Mouse (Mus musculus): Measurements from ENCODE around the gene Primpol. TPM values are rescaled to one million over a fixed set of nuclear protein-coding genes. Genes with fewer than 3 reads are reported as not detected.

The Primpol gene
- total RNA-seq (2014; rRNA removed): 4.1 and 4.6 TPM in 2 replicates
- polyA plus RNA-seq (2012; rRNA removed): 0.55 and 0.63 TPM in 2 replicates

DNA sequence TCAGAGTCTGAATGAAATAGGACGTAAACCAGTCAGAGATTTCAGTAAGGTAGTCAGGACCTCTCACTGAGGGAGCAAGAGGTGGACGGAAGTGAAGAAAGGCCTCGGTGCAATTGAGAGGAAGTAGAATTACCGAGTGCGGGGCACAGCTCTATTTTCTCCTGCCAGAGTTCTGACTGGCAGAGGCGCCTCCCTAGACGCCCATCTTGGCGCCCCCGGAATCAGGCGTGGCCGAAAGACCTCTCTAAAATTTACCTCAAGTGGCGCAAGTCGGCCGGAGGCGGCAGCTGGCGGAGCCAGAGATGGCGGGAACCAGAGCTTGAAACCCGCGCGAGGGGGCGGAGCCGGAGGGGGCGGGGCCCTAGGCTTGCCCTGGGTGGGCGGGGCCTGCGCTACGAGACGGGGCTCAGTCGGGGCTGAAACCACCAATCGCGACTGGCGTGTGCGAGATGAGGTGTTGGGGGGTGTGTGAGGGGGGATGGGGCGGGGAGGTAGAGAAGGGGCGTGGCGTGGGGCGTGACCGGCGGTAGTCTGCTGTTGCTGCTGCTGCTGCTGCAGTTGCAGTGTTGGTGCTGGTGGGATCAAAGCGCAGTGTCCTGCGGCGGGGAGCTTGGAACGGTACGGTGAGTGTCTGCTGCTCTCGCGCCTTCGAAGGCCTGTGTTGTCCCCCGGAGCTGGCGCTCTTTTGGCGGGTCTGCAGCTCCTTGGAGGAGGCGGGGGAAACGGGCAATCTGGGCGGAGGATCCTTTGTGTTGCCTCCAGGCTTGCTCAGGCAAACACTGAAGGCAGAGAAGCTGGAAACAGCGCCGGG, at the start of gene Primpol, which contains the start of gene Casp3:
TSS of gene Primpol (minus strand) at position 334 of the 811 bp plus-strand sequence.
TSS of gene Casp3 (plus strand) at position 413 of the 811 bp plus-strand sequence.
- peaks cover 10% of the 10 kb centered on the region; the same call in 1 of the 2 replicates for H3K4me1 ChIP-seq (ENCODE audit: control insufficient read depth, insufficient read depth, low read length)
- under 1% methylated on average over 54 of the region's 54 CpGs for WGBS

DNA sequence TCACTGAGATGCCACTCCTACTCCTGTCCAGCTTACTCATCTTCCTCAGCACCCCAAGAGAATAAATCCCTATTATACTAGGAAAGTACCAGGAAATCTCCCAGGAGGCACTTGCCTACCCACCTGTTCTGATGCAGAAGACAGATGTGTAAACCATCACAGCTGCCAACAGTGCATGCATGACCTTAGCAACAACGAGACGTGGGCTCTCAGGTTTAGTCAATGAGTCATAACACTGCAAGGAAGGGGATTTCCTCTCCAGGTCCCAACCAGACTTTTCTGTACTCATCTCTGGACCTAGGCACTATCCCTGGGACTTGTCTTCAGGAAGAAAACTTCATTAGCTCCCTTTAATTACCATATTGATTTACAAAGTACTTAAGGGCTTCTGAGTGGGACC, 38.9 kb upstream of the Primpol start:
- DNase-seq (ENCODE audit: extremely low read depth, low read depth, low spot score): no peak
- H3K27me3 ChIP-seq (ENCODE audit: control insufficient read depth, insufficient read depth, low read length): no peaks in the 10 kb centered on the region
- no peak overlapping the region for H3K4me3 ChIP-seq (ENCODE audit: insufficient read depth, low read depth, low read length)
- 75% methylated on average over 2 of the region's 2 CpGs for WGBS
- H3K79me2 ChIP-seq (ENCODE audit: control insufficient read depth, insufficient read depth, low read length): no peaks in the 10 kb centered on the region
- no peak overlapping the region for H3K9ac ChIP-seq (ENCODE audit: low read depth, low read length)
- H3K4me1 ChIP-seq (ENCODE audit: control insufficient read depth, insufficient read depth, low read length): 0 out of 2 replicates have a peak, but pooled peaks cover 1% of the 10 kb centered on the region
- TF ChIP-seq POLR2A (IDR thresholded peaks at IDR 0.05; ENCODE audit: extremely low read depth, insufficient read depth, low read length): no peak
- H3K27ac ChIP-seq (replicated peaks; ENCODE audit: insufficient read depth, low read depth, low read length): no peak overlapping the region
- H3K36me3 ChIP-seq (ENCODE audit: control insufficient read depth, insufficient read depth, low read length): no peaks in the 10 kb centered on the region

More for the DNA sequence above, at the start of gene Primpol, which contains the start of gene Casp3:
- Histone ChIP-seq H3K9ac (ENCODE audit: low read depth, low read length) (peak within 1 kb of the TSS; percentile 85), H3K36me3 (ENCODE audit: control insufficient read depth, insufficient read depth, low read length) (no peaks in the 10 kb centered on the region), H3K27ac (replicated peaks; ENCODE audit: insufficient read depth, low read depth, low read length) (peak within 1 kb of the TSS; percentile 70), H3K79me2 (ENCODE audit: control insufficient read depth, insufficient read depth, low read length) (peaks cover 11% of the 10 kb centered on the region; the same call in 1 of the 2 replicates), H3K27me3 (ENCODE audit: control insufficient read depth, insufficient read depth, low read length) (no peaks in the 10 kb centered on the region), H3K4me3 (ENCODE audit: insufficient read depth, low read depth, low read length) (peak within 1 kb of the TSS; percentile 79)
- peak; percentile 85 for DNase-seq (ENCODE audit: extremely low read depth, low read depth, low spot score)
- no peak for TF ChIP-seq CTCF (IDR thresholded peaks at IDR 0.05; ENCODE audit: low read depth, low read length)
- TF ChIP-seq POLR2A (IDR thresholded peaks at IDR 0.05; ENCODE audit: extremely low read depth, insufficient read depth, low read length): peak; percentile 96

- no peak for DNase-seq (ENCODE audit: extremely low read depth, low read depth, low spot score)
- Histone ChIP-seq H3K9ac (ENCODE audit: low read depth, low read length) (no peak overlapping the region), H3K4me1 (ENCODE audit: control insufficient read depth, insufficient read depth, low read length) (0 out of 2 replicates have a peak, but pooled peaks cover 1% of the 10 kb centered on the region), H3K4me3 (ENCODE audit: insufficient read depth, low read depth, low read length) (no peak overlapping the region), H3K27me3 (ENCODE audit: control insufficient read depth, insufficient read depth, low read length) (no peaks in the 10 kb centered on the region), H3K27ac (replicated peaks; ENCODE audit: insufficient read depth, low read depth, low read length) (no peak overlapping the region), H3K79me2 (ENCODE audit: control insufficient read depth, insufficient read depth, low read length) (no peaks in the 10 kb centered on the region), H3K36me3 (ENCODE audit: control insufficient read depth, insufficient read depth, low read length) (no peaks in the 10 kb centered on the region)
- TF ChIP-seq POLR2A (IDR thresholded peaks at IDR 0.05; ENCODE audit: extremely low read depth, insufficient read depth, low read length) (no peak), CTCF (IDR thresholded peaks at IDR 0.05; ENCODE audit: low read depth, low read length) (no peak)
- WGBS: 75% methylated on average over 9 of the region's 9 CpGs
Measured at GRCm38 (mm10) chr8:46651872-46652271, 34.9 kb upstream of the Primpol start.

GRCm38 (mm10) chr8:46648421-46648820, 31.4 kb upstream of the Primpol start:
- 68% methylated on average over 4 of the region's 4 CpGs for WGBS
- 0 out of 2 replicates have a peak, but pooled peaks cover 1% of the 10 kb centered on the region for H3K4me1 ChIP-seq (ENCODE audit: control insufficient read depth, insufficient read depth, low read length)
- peak; percentile 17 for DNase-seq (ENCODE audit: extremely low read depth, low read depth, low spot score)
- H3K27ac ChIP-seq (replicated peaks; ENCODE audit: insufficient read depth, low read depth, low read length): no peak overlapping the region
- TF ChIP-seq POLR2A (IDR thresholded peaks at IDR 0.05; ENCODE audit: extremely low read depth, insufficient read depth, low read length) (no peak), CTCF (IDR thresholded peaks at IDR 0.05; ENCODE audit: low read depth, low read length) (no peak)
- H3K36me3 ChIP-seq (ENCODE audit: control insufficient read depth, insufficient read depth, low read length): no peaks in the 10 kb centered on the region
- no peaks in the 10 kb centered on the region for H3K79me2 ChIP-seq (ENCODE audit: control insufficient read depth, insufficient read depth, low read length)
- H3K27me3 ChIP-seq (ENCODE audit: control insufficient read depth, insufficient read depth, low read length): no peaks in the 10 kb centered on the region
- no peak overlapping the region for H3K9ac ChIP-seq (ENCODE audit: low read depth, low read length)
- H3K4me3 ChIP-seq (ENCODE audit: insufficient read depth, low read depth, low read length): no peak overlapping the region

DNA sequence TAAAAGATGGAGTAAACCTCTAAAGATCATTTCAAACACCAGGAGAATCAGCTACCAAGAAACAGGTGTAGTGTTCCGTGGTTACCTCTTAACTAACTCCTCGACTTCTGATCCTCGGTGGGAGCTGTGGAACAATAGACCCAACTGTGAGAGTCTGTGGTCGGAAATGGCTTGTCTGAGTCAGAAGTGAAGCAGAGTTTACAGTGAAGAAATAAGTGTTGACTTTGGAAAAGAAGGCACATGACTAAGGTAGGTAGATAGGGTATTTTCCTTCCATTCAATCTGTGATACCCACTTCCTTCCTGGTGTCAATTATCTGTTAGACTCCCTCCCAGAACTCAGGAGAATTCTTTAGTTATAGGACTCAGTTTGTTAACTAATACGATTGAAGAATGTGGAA, 24.3 kb upstream of the Primpol start:
- Histone ChIP-seq H3K27ac (replicated peaks; ENCODE audit: insufficient read depth, low read depth, low read length) (no peak overlapping the region), H3K79me2 (ENCODE audit: control insufficient read depth, insufficient read depth, low read length) (no peaks in the 10 kb centered on the region), H3K9ac (ENCODE audit: low read depth, low read length) (no peak overlapping the region), H3K4me1 (ENCODE audit: control insufficient read depth, insufficient read depth, low read length) (peaks cover 3% of the 10 kb centered on the region; the same call in 1 of the 2 replicates), H3K27me3 (ENCODE audit: control insufficient read depth, insufficient read depth, low read length) (no peaks in the 10 kb centered on the region), H3K36me3 (ENCODE audit: control insufficient read depth, insufficient read depth, low read length) (peaks cover 9% of the 10 kb centered on the region), H3K4me3 (ENCODE audit: insufficient read depth, low read depth, low read length) (no peak overlapping the region)
- TF ChIP-seq CTCF (IDR thresholded peaks at IDR 0.05; ENCODE audit: low read depth, low read length): no peak
- TF ChIP-seq POLR2A (IDR thresholded peaks at IDR 0.05; ENCODE audit: extremely low read depth, insufficient read depth, low read length): no peak
- 86% methylated on average over 5 of the region's 5 CpGs for WGBS
- DNase-seq (ENCODE audit: extremely low read depth, low read depth, low spot score): no peak
